Mouse (Mus musculus): ENCODE results near the gene Snx20. TPM values are rescaled to one million over a fixed set of nuclear protein-coding genes. Genes with fewer than 3 reads are reported as not detected.

The Snx20 gene
- total RNA-seq, 2 experiments from 2014 or later, result 1.3 to 1.9 TPM

Other genes with a start within 250 kb of the Snx20 start
- gene Nkd1, start 114.8 kb downstream of the Snx20 start, total RNA-seq (2021), result 1 to 10 TPM; 2.9 to 3.9 TPM
- 1 to 10 TPM; 1.2 to 1.3 TPM for gene Nod2, start 11.2 kb upstream of the Snx20 start, total RNA-seq (2021)
- gene Cyld, start 60.9 kb upstream of the Snx20 start, total RNA-seq (2021), result 10 to 100 TPM; 25.5 to 29.1 TPM